Mouse (Mus musculus) heart, adult 18-20 months (tissue): ENCODE results near the gene Apoa1. TPM values are rescaled to one million over a fixed set of nuclear protein-coding genes. Genes with fewer than 3 reads are reported as not detected.
A peak's percentile ranks its signal among the peaks of the same experiment; 100 is the strongest.

ENCODE experiments used
- DNase-seq, 2 experiments: peaks; one replicate each; pipeline ENCODE4 v3.0.0; 2021 to 2022; ENCODE audit warnings: mixed read lengths in 1 of 2
- total RNA-seq, 2 experiments: library from RNA; stranded (reverse); gene quantifications; 2 replicates each; pipeline ENCODE4 v1.2.3; 2021

Gene Apoa1
- total RNA-seq, 2 experiments from 2014 or later: not detected

- peak; percentile 25 to 64 for DNase-seq
These were observed 29.2 kb downstream of the Apoa1 start for GRCm38 (mm10) chr9:46257546-46257945.

- DNase-seq: no peak
These were observed 30.7 kb downstream of the Apoa1 start for GRCm38 (mm10) chr9:46259111-46259510.

- DNase-seq: no peak
These were observed 32.8 kb downstream of the Apoa1 start for GRCm38 (mm10) chr9:46261131-46261530.

- DNase-seq: no peak
These were observed 40.0 kb downstream of the Apoa1 start, which contains the start of gene Apoa5 for GRCm38 (mm10) chr9:46268343-46268873. Gene Apoa5, plus strand, starts transcription at chr9:46268633.

- no peak for DNase-seq
These were observed 40.7 kb downstream of the Apoa1 start for GRCm38 (mm10) chr9:46269125-46269524.

GRCm38 (mm10) chr9:46270782-46271181 lies 42.4 kb downstream of the Apoa1 start:
- no peak for DNase-seq

GRCm38 (mm10) chr9:46272070-46272469 lies 43.7 kb downstream of the Apoa1 start:
- no peak for DNase-seq

GRCm38 (mm10) chr9:46272677-46273454 lies 44.5 kb downstream of the Apoa1 start, which contains the start of gene Zpr1:
Gene Zpr1, plus strand, starts transcription at chr9:46273064.
- peak; percentile 90 to 95 for DNase-seq

GRCm38 (mm10) chr9:46274494-46274893 lies 46.1 kb downstream of the Apoa1 start:
- DNase-seq: no peak

Other genes starting within 250 kb of the Apoa1 start
- gene Pafah1b2, start 215.9 kb upstream of the Apoa1 start, total RNA-seq: 10 to 100 TPM; 52.3 to 58.0 TPM
- 10 to 100 TPM; 67.9 to 69.1 TPM for gene Sik3, start 215.8 kb upstream of the Apoa1 start, total RNA-seq
- 1 to 10 TPM in 1 of 2 experiments, not detected in 1; 1.2 TPM for gene Apoc3, start 7.1 kb downstream of the Apoa1 start, total RNA-seq
- gene Apoa4, start 12.1 kb downstream of the Apoa1 start, total RNA-seq: not detected
- gene Apoa5, start 40.1 kb downstream of the Apoa1 start, total RNA-seq: not detected
- gene Zpr1, start 44.5 kb downstream of the Apoa1 start, total RNA-seq: 10 to 100 TPM; 24.2 to 25.8 TPM
- gene Bud13, start 54.4 kb downstream of the Apoa1 start, total RNA-seq: 1 to 10 TPM; 6.5 to 7.9 TPM
- gene 4931429L15Rik, start 91.4 kb downstream of the Apoa1 start, total RNA-seq: not detected